Mouse (Mus musculus): ENCODE measurements at regions not wholly inside any gene's neighbourhood (a gene's known extent, or its start where the extent isn't known, plus 50 kb on each side); places are given as distances from the start of the nearest gene placed in this dataset.

GRCm38 (mm10) chr10:91543167-91543918, 362.2 kb upstream of the Tmpo start:
- no peak for TF ChIP-seq CTCF (IDR thresholded peaks at IDR 0.05; ENCODE audit: control insufficient read depth, insufficient read depth, low read length)
- no peak for TF ChIP-seq POLR2A (IDR thresholded peaks at IDR 0.05; ENCODE audit: borderline replicate concordance, control insufficient read depth, low read depth, low read length)
